Mouse (Mus musculus) brain, embryonic 14.5 days (tissue): Measurements from ENCODE around the gene Polr3c.

Experiments
- CTCF ChIP-seq: fragments of 200-500 bp; IDR thresholded peaks from 2 replicates; pipeline ENCODE4 v1.5.1; 2012; ENCODE audit warnings: inconsistent platforms, mild to moderate bottlenecking, moderate library complexity, borderline replicate concordance; ENCODE audit not compliant: insufficient read depth, insufficient read length; ENCODE audit errors: extremely low read depth
- POLR2A ChIP-seq: fragments of 200-500 bp; IDR thresholded peaks from 2 replicates; pipeline ENCODE4 v1.6.1; 2012; ENCODE audit warnings: mild to moderate bottlenecking, inconsistent platforms, borderline replicate concordance; ENCODE audit not compliant: poor library complexity, insufficient read depth, insufficient read length, severe bottlenecking; ENCODE audit errors: extremely low read depth

- peak; percentile 82 for TF ChIP-seq POLR2A
- TF ChIP-seq CTCF: no peak
Measured at GRCm38 (mm10) chr3:96727343-96727827, at the start of gene Polr3c, which contains the start of gene Rnf115.
